Mouse (Mus musculus) central nervous system, embryonic 11.5 days (tissue): ENCODE data around the gene Vmn1r223. TPM values are rescaled to one million over a fixed set of nuclear protein-coding genes. Genes with fewer than 3 reads are reported as not detected.

Experiments
- polyA plus RNA-seq: library from polyadenylated mRNA; depleted of rRNA; stranded (reverse); fragments of >200 nt; gene quantifications from 2 replicates; pipeline ENCODE4 v1.2.3, GENCODE M21; 2012; rRNA removed

The Vmn1r223 gene
- not detected in 2 replicates for polyA plus RNA-seq

GRCm38 (mm10) chr13:23246834-23247233 is at the start of gene Vmn1r223:
Gene Vmn1r223 (plus strand): TSS chr13:23247134.

DNA sequence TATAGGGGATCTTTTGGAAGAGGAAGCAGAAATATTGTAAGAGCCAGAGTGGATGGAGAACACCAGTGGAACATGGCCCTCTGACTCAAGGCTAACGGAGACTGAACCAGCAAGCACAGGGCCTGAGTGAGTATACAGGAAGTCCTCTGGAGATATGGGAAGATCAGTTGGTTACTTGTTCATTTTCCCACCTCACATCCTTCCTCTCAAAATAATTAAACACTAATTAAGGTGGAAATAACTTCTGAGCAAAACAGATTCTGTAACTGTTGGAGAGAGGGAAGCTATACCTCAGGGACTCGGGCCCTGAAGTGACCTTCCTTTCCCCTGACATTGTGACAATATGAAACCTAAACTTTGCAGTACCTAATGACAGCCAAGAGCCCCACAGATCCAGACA is 33.1 kb upstream of the Vmn1r223 start, which contains the start of gene Vmn1r221:
Gene Vmn1r221 (plus strand): TSS at position 301 of the 400 bp plus-strand sequence.

GRCm38 (mm10) chr13:23235847-23236246 is 11.1 kb upstream of the Vmn1r223 start, which contains the start of gene Vmn1r222:
Gene Vmn1r222 (minus strand): TSS chr13:23235947.

Other genes starting within 250 kb of the Vmn1r223 start
- not detected in 2 replicates for gene Vmn1r213, start 239.5 kb upstream of the Vmn1r223 start, polyA plus RNA-seq
- not detected in 2 replicates for gene Vmn1r214, start 216.7 kb upstream of the Vmn1r223 start, polyA plus RNA-seq
- not detected in 2 replicates for gene Vmn1r215, start 179.1 kb upstream of the Vmn1r223 start, polyA plus RNA-seq
- not detected in 2 replicates for gene Vmn1r217, start 128.9 kb upstream of the Vmn1r223 start, polyA plus RNA-seq
- not detected in 2 replicates for gene Vmn1r218, start 114.0 kb upstream of the Vmn1r223 start, polyA plus RNA-seq
- gene Vmn1r219, start 87.8 kb upstream of the Vmn1r223 start, polyA plus RNA-seq, result not detected in 2 replicates
- gene Vmn1r220, start 59.2 kb upstream of the Vmn1r223 start, polyA plus RNA-seq, result not detected in 2 replicates
- not detected in 2 replicates for gene Vmn1r221, start 33.0 kb upstream of the Vmn1r223 start, polyA plus RNA-seq
- not detected in 2 replicates for gene Vmn1r222, start 11.2 kb upstream of the Vmn1r223 start, polyA plus RNA-seq
- 21.3 and 30.9 TPM in 2 replicates for gene Zfp322a, start 122.1 kb downstream of the Vmn1r223 start, polyA plus RNA-seq
- gene Abt1, start 176.7 kb downstream of the Vmn1r223 start, polyA plus RNA-seq, result 8.8 and 10.0 TPM in 2 replicates
- gene Btn1a1, start 218.8 kb downstream of the Vmn1r223 start, polyA plus RNA-seq, result 0.07 and 0.31 TPM in 2 replicates
- 0.34 and 0.82 TPM in 2 replicates for gene Btn2a2, start 241.7 kb downstream of the Vmn1r223 start, polyA plus RNA-seq